Mouse (Mus musculus) brown adipose tissue, adult 24 weeks (tissue): ENCODE data around the gene Srrm1. TPM values are rescaled to one million over a fixed set of nuclear protein-coding genes. Genes with fewer than 3 reads are reported as not detected.
"Not testable (repeated sequence)": the region's sequence is repeated elsewhere in the genome, so short reads cannot be mapped to it uniquely, and the experiment has no call there.

Experiments
- H3K27ac ChIP-seq: fragments of 200-500 bp; replicated peaks from 2 replicates; pipeline ENCODE4 v1.5.1; 2012; ENCODE audit warnings: low read depth, mild to moderate bottlenecking, low read length
- H3K4me1 ChIP-seq: fragments of 200-500 bp; 2 replicates; pipeline ENCODE4 v1.6.1; 2012; ENCODE audit warnings: low read length, mixed read lengths; ENCODE audit not compliant: control insufficient read depth, insufficient read depth, insufficient read length
- H3K4me3 ChIP-seq: fragments of 200-500 bp; 2 replicates; pipeline ENCODE4 v1.5.1; 2012; ENCODE audit warnings: low read depth, mild to moderate bottlenecking, low read length, moderate library complexity; ENCODE audit not compliant: insufficient read depth
- polyA plus RNA-seq: library from polyadenylated mRNA; stranded (reverse); fragments of >200 nt; gene quantifications from 2 replicates; pipeline ENCODE4 v1.2.4, GENCODE M21; 2012; ENCODE audit not compliant: missing spikeins, insufficient read depth, insufficient read length

Gene Srrm1
- polyA plus RNA-seq, 1 experiment = 42.7 TPM

GRCm38 (mm10) chr4:135370372-135370771 is 17.3 kb upstream of the Srrm1 start:
- H3K4me1 ChIP-seq = no peaks in the 10 kb centered on the region

GRCm38 (mm10) chr4:135362828-135363227 is 9.7 kb upstream of the Srrm1 start:
- no peak overlapping the region for H3K27ac ChIP-seq
- H3K4me1 ChIP-seq = no peaks in the 10 kb centered on the region
- H3K4me3 ChIP-seq = no peak overlapping the region

More at GRCm38 (mm10) chr4:135370372-135370771, 17.3 kb upstream of the Srrm1 start:
- Histone ChIP-seq H3K27ac (no peak overlapping the region), H3K4me3 (no peak overlapping the region)

- H3K4me3 ChIP-seq = no peak overlapping the region
- H3K4me1 ChIP-seq = no peaks in the 10 kb centered on the region
- no peak overlapping the region for H3K27ac ChIP-seq
These were observed 8.6 kb upstream of the Srrm1 start for GRCm38 (mm10) chr4:135361722-135362121.

GRCm38 (mm10) chr4:135358736-135359135 is 5.6 kb upstream of the Srrm1 start:
- Histone ChIP-seq H3K27ac (no peak overlapping the region), H3K4me3 (no peak overlapping the region), H3K4me1 (peaks cover 3% of the 10 kb centered on the region; the same call in 1 of the 2 replicates)

- Histone ChIP-seq H3K27ac (no peak overlapping the region), H3K4me1 (peaks cover 3% of the 10 kb centered on the region; the same call in 1 of the 2 replicates)
These were observed 4.2 kb upstream of the Srrm1 start for GRCm38 (mm10) chr4:135357221-135357920.

GRCm38 (mm10) chr4:135355886-135356550 is 2.9 kb upstream of the Srrm1 start:
- no peak overlapping the region for H3K27ac ChIP-seq
- H3K4me1 ChIP-seq = peaks cover 9% of the 10 kb centered on the region; the same call in 1 of the 2 replicates
- H3K4me3 ChIP-seq = no peak overlapping the region

More at GRCm38 (mm10) chr4:135357221-135357920, 4.2 kb upstream of the Srrm1 start:
- H3K4me3 ChIP-seq = no peak overlapping the region

- H3K4me3 ChIP-seq, H3K4me1 ChIP-seq: not testable (repeated sequence)
- H3K27ac ChIP-seq = 0 out of 2 replicates have a peak overlapping the region, but pooled peaks have one; percentile 10
These were observed 1.6 kb upstream of the Srrm1 start for GRCm38 (mm10) chr4:135354751-135355150.

- Histone ChIP-seq H3K4me3 (peak overlapping the region; percentile 70), H3K4me1 (peaks cover 9% of the 10 kb centered on the region; the same call in 1 of the 2 replicates), H3K27ac (peak overlapping the region; percentile 89)
These were observed 801 bp upstream of the Srrm1 start for GRCm38 (mm10) chr4:135353794-135354450.

- peak overlapping the region; percentile 91 for H3K4me3 ChIP-seq
- peaks cover 9% of the 10 kb centered on the region for H3K4me1 ChIP-seq
- peak overlapping the region; percentile 78 for H3K27ac ChIP-seq
These were observed 625 bp downstream of the Srrm1 start for GRCm38 (mm10) chr4:135352326-135353065.

- no peak overlapping the region for H3K27ac ChIP-seq
- H3K4me1 ChIP-seq = no peaks in the 10 kb centered on the region
- H3K4me3 ChIP-seq = no peak overlapping the region
These were observed 15.7 kb downstream of the Srrm1 start for GRCm38 (mm10) chr4:135337376-135337942.

- Histone ChIP-seq H3K4me1 (no peaks in the 10 kb centered on the region), H3K27ac (no peak overlapping the region)
These were observed 17.1 kb downstream of the Srrm1 start for GRCm38 (mm10) chr4:135336023-135336357.

GRCm38 (mm10) chr4:135335327-135336022 is 17.6 kb downstream of the Srrm1 start:
- H3K4me1 ChIP-seq = no peaks in the 10 kb centered on the region
- no peak overlapping the region for H3K27ac ChIP-seq
- H3K4me3 ChIP-seq = no peak overlapping the region

More at GRCm38 (mm10) chr4:135336023-135336357, 17.1 kb downstream of the Srrm1 start:
- no peak overlapping the region for H3K4me3 ChIP-seq

GRCm38 (mm10) chr4:135326469-135326868 is 26.7 kb downstream of the Srrm1 start:
- H3K4me3 ChIP-seq = no peak overlapping the region
- no peak overlapping the region for H3K27ac ChIP-seq

GRCm38 (mm10) chr4:135326046-135326445 is 27.1 kb downstream of the Srrm1 start:
- Histone ChIP-seq H3K4me3 (no peak overlapping the region), H3K27ac (no peak overlapping the region), H3K4me1 (no peaks in the 10 kb centered on the region)

More at GRCm38 (mm10) chr4:135326469-135326868, 26.7 kb downstream of the Srrm1 start:
- H3K4me1 ChIP-seq = no peaks in the 10 kb centered on the region
